Mouse (Mus musculus): ENCODE measurements around the gene Def6. TPM values are rescaled to one million over a fixed set of nuclear protein-coding genes. Genes with fewer than 3 reads are reported as not detected.
A peak's percentile ranks its signal among the peaks of the same experiment; 100 is the strongest.

Def6 gene
- total and polyA plus RNA-seq, 2 experiments from 2014 or later: 7.8 to 13.0 TPM

GRCm38 (mm10) chr17:28277721-28278120, 70.1 kb downstream of the Def6 start:
- WGBS: 47% methylated on average over 10 of the region's 10 CpGs
- no peak for TF ChIP-seq CTCF (IDR thresholded peaks at IDR 0.05; ENCODE audit: low read depth)

GRCm38 (mm10) chr17:28278156-28278555, 70.6 kb downstream of the Def6 start:
- 100% methylated on average over 3 of the region's 3 CpGs for WGBS
- Histone ChIP-seq H3K27me3 (ENCODE audit: insufficient read depth, low read length) (no peaks in the 10 kb centered on the region), H3K9ac (replicated peaks; ENCODE audit: low read length) (no peak overlapping the region), H3K4me3 (ENCODE audit: low read length) (no peak overlapping the region), H3K27ac (no peak overlapping the region), H3K4me2 (ENCODE audit: low read depth, low read length) (no peak overlapping the region), H3K36me3 (ENCODE audit: insufficient read depth, low read length) (no peaks in the 10 kb centered on the region), H3K9me3 (ENCODE audit: low read length) (no peaks in the 10 kb centered on the region), H3K4me1 (ENCODE audit: insufficient read depth, low read length) (peaks cover 16% of the 10 kb centered on the region)
- TF ChIP-seq CTCF (IDR thresholded peaks at IDR 0.05; ENCODE audit: low read depth): no peak
- DNase-seq (ENCODE audit: low spot score) (no peak), ATAC-seq (no peak)

More at GRCm38 (mm10) chr17:28277721-28278120, 70.1 kb downstream of the Def6 start:
- Histone ChIP-seq H3K27me3 (ENCODE audit: insufficient read depth, low read length) (no peaks in the 10 kb centered on the region), H3K36me3 (ENCODE audit: insufficient read depth, low read length) (no peaks in the 10 kb centered on the region), H3K9me3 (ENCODE audit: low read length) (no peaks in the 10 kb centered on the region), H3K27ac (no peak overlapping the region), H3K9ac (replicated peaks; ENCODE audit: low read length) (no peak overlapping the region), H3K4me3 (ENCODE audit: low read length) (no peak overlapping the region), H3K4me1 (ENCODE audit: insufficient read depth, low read length) (peaks cover 19% of the 10 kb centered on the region), H3K4me2 (ENCODE audit: low read depth, low read length) (no peak overlapping the region)
- peak; percentile 41 for DNase-seq (ENCODE audit: low spot score)
- ATAC-seq: no peak

Other genes with a start within 250 kb of the Def6 start
- gene Tcp11, start 127.1 kb upstream of the Def6 start, total RNA-seq (2014; rRNA removed): 2.9 and 3.6 TPM in 2 replicates
- 1.9 and 2.0 TPM in 2 replicates for gene Tcp11, start 127.1 kb upstream of the Def6 start, polyA plus RNA-seq (2015; fragmentation: Nextera tagmentation; extraction: Ambion mirVana)
- gene Scube3, start 65.6 kb upstream of the Def6 start, total RNA-seq (2014; rRNA removed): 10.7 and 10.9 TPM in 2 replicates
- 2.1 TPM in 2 replicates for gene Scube3, start 65.6 kb upstream of the Def6 start, polyA plus RNA-seq (2015; fragmentation: Nextera tagmentation; extraction: Ambion mirVana)
- gene Zfp523, start 30.6 kb upstream of the Def6 start, total RNA-seq (2014; rRNA removed): 76.0 and 78.3 TPM in 2 replicates
- 37.7 and 39.3 TPM in 2 replicates for gene Zfp523, start 30.6 kb upstream of the Def6 start, polyA plus RNA-seq (2015; fragmentation: Nextera tagmentation; extraction: Ambion mirVana)
- gene Ppard, start 24.9 kb downstream of the Def6 start, total RNA-seq (2014; rRNA removed): 16.4 and 16.6 TPM in 2 replicates
- 1.4 and 1.7 TPM in 2 replicates for gene Ppard, start 24.9 kb downstream of the Def6 start, polyA plus RNA-seq (2015; fragmentation: Nextera tagmentation; extraction: Ambion mirVana)
- gene Fance, start 105.7 kb downstream of the Def6 start, total RNA-seq (2014; rRNA removed): 38.7 and 46.5 TPM in 2 replicates
- 23.6 and 27.2 TPM in 2 replicates for gene Fance, start 105.7 kb downstream of the Def6 start, polyA plus RNA-seq (2015; fragmentation: Nextera tagmentation; extraction: Ambion mirVana)
- 699 and 1,071 TPM in 2 replicates for gene Rpl10a, start 120.7 kb downstream of the Def6 start, total RNA-seq (2014; rRNA removed)
- gene Rpl10a, start 120.7 kb downstream of the Def6 start, polyA plus RNA-seq (2015; fragmentation: Nextera tagmentation; extraction: Ambion mirVana): 337 and 355 TPM in 2 replicates
- 6.5 and 9.4 TPM in 2 replicates for gene Tead3, start 143.0 kb downstream of the Def6 start, total RNA-seq (2014; rRNA removed)
- 1.3 and 1.7 TPM in 2 replicates for gene Tead3, start 143.0 kb downstream of the Def6 start, polyA plus RNA-seq (2015; fragmentation: Nextera tagmentation; extraction: Ambion mirVana)
- 1.4 TPM in 1 of 2 replicates, not detected in the other for gene Tulp1, start 157.4 kb downstream of the Def6 start, total RNA-seq (2014; rRNA removed)
- gene Tulp1, start 157.4 kb downstream of the Def6 start, polyA plus RNA-seq (2015; fragmentation: Nextera tagmentation; extraction: Ambion mirVana): 1.8 and 2.0 TPM in 2 replicates

Measured in hindbrain, postnatal 0 days (tissue).